In the genomic region with DNA sequence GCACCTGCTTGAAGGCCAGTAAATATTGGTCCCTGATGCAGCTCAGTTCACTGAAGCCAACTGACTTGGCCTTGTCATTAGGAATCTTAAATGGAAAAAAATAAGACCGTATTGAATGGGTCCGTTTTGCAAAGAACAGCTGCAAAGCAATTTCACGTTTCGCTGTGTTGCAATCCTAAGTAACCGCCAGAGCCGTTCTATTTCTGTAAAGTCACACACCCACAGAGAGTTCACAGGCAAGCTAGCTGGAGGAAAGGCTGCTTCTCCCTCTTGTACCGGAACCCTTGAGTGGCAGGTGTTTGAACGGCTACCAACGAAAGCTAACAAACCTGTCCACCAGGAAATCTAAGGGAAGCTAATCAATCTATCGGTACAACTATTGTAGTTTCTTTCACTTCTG, we compare ENCODE assay signal across 9 mouse cellular contexts.
DNase-seq lines count a peak whose midpoint lies in the region; ATAC-seq and TF ChIP-seq lines count a peak whose summit lies in the region.
"Had no signal": no experiment of that assay in that cellular context is flagged by ENCODE, and none has a peak within 500 bp of the region (broad histone marks: within the 10 kb centered on the region; RNA-seq: fewer than 3 reads in every experiment).

No protein-coding gene starts in this region.

- H3K4me3 ChIP-seq in midbrain, embryonic 14.5 days (replicated peaks; ENCODE audit: low read depth, low read length) = no peak overlapping the region
- no peak overlapping the region for H3K4me3 ChIP-seq in midbrain, embryonic 10.5 days
- H3K4me3 ChIP-seq in liver, embryonic 14.5 days (ENCODE audit: insufficient read depth in 1 of 2, low read depth in 2 of 2, low read length in 2 of 2) = no peak overlapping the region
- no peak overlapping the region for H3K4me3 ChIP-seq in hindbrain, embryonic 16.5 days (ENCODE audit: low read length)
- no peak overlapping the region for H3K4me3 ChIP-seq in midbrain, embryonic 13.5 days (replicated peaks)
- H3K4me3 ChIP-seq: heart, embryonic 13.5 days had no signal

- H3K9me3 ChIP-seq in midbrain, embryonic 14.5 days (ENCODE audit: control insufficient read depth, low read length) = no peaks in the 10 kb centered on the region
- no peaks in the 10 kb centered on the region for H3K9me3 ChIP-seq in midbrain, embryonic 10.5 days (replicated peaks)
- no peaks in the 10 kb centered on the region for H3K9me3 ChIP-seq in liver, embryonic 14.5 days (ENCODE audit: control insufficient read depth, low read length)
- no peaks in the 10 kb centered on the region for H3K9me3 ChIP-seq in hindbrain, embryonic 16.5 days (ENCODE audit: control insufficient read depth, low read length)
- H3K9me3 ChIP-seq in midbrain, embryonic 13.5 days = no peaks in the 10 kb centered on the region
- H3K9me3 ChIP-seq: heart, embryonic 13.5 days had no signal

- TF ChIP-seq CTCF in liver, embryonic 14.5 days (IDR thresholded peaks at IDR 0.05; ENCODE audit: low read depth) = no peak

- H3K4me2 ChIP-seq in midbrain, embryonic 14.5 days (ENCODE audit: low read length) = no peak overlapping the region
- no peak overlapping the region for H3K4me2 ChIP-seq in liver, embryonic 14.5 days (ENCODE audit: low read depth)
- H3K4me2 ChIP-seq in hindbrain, embryonic 16.5 days (ENCODE audit: low read length) = no peak overlapping the region
- no peak overlapping the region for H3K4me2 ChIP-seq in midbrain, embryonic 13.5 days (replicated peaks)
- H3K4me2 ChIP-seq: heart, embryonic 13.5 days had no signal

- no peaks in the 10 kb centered on the region for H3K36me3 ChIP-seq in midbrain, embryonic 14.5 days (ENCODE audit: control insufficient read depth, insufficient read depth, low read length)
- H3K36me3 ChIP-seq in midbrain, embryonic 10.5 days = no peaks in the 10 kb centered on the region
- no peaks in the 10 kb centered on the region for H3K36me3 ChIP-seq in liver, embryonic 14.5 days (replicated peaks; ENCODE audit: control insufficient read depth, insufficient read depth, low read depth)
- no peaks in the 10 kb centered on the region for H3K36me3 ChIP-seq in hindbrain, embryonic 16.5 days (ENCODE audit: control insufficient read depth, insufficient read depth, low read length)
- no peaks in the 10 kb centered on the region for H3K36me3 ChIP-seq in midbrain, embryonic 13.5 days
- H3K36me3 ChIP-seq: heart, embryonic 13.5 days had no signal

- H3K4me1 ChIP-seq in midbrain, embryonic 14.5 days (ENCODE audit: control insufficient read depth, insufficient read depth, low read length) = no peaks in the 10 kb centered on the region
- H3K4me1 ChIP-seq in midbrain, embryonic 10.5 days = no peaks in the 10 kb centered on the region
- no peaks in the 10 kb centered on the region for H3K4me1 ChIP-seq in liver, embryonic 14.5 days (replicated peaks; ENCODE audit: control insufficient read depth in 2 of 2, insufficient read depth in 2 of 2, low read length in 1 of 2)
- no peaks in the 10 kb centered on the region for H3K4me1 ChIP-seq in hindbrain, embryonic 16.5 days (ENCODE audit: control insufficient read depth, insufficient read depth, low read depth, low read length)
- H3K4me1 ChIP-seq in midbrain, embryonic 13.5 days (replicated peaks) = no peaks in the 10 kb centered on the region
- H3K4me1 ChIP-seq: heart, embryonic 13.5 days had no signal

- 0 out of 2 replicates have a peak, but pooled peaks have one; percentile 15 for TF ChIP-seq EP300 in liver, embryonic 14.5 days (IDR thresholded peaks at IDR 0.05; ENCODE audit: low read depth)

- WGBS in midbrain, embryonic 14.5 days = 87% methylated on average over 10 of the region's 10 CpGs
- 91% methylated on average over 10 of the region's 10 CpGs for WGBS in midbrain, embryonic 10.5 days
- 15% methylated on average over 10 of the region's 10 CpGs for WGBS in liver, embryonic 14.5 days (ENCODE audit: insufficient replicate concordance)
- WGBS in hindbrain, embryonic 16.5 days = 78% methylated on average over 10 of the region's 10 CpGs
- WGBS in midbrain, embryonic 13.5 days = 85% methylated on average over 10 of the region's 10 CpGs

- no peak for ATAC-seq in midbrain, embryonic 14.5 days (ENCODE audit: low FRiP score, low TSS enrichment)
- no peak for ATAC-seq in liver, embryonic 14.5 days (ENCODE audit: insufficient read depth)
- no peak for ATAC-seq in hindbrain, embryonic 16.5 days
- no peak for ATAC-seq in midbrain, embryonic 13.5 days

- H3K27ac ChIP-seq in midbrain, embryonic 14.5 days (replicated peaks; ENCODE audit: low read depth, low read length) = no peak overlapping the region
- H3K27ac ChIP-seq in midbrain, embryonic 10.5 days (replicated peaks) = no peak overlapping the region
- H3K27ac ChIP-seq in liver, embryonic 14.5 days = no peak overlapping the region
- no peak overlapping the region for H3K27ac ChIP-seq in hindbrain, embryonic 16.5 days (ENCODE audit: low read depth, low read length)
- no peak overlapping the region for H3K27ac ChIP-seq in midbrain, embryonic 13.5 days
- H3K27ac ChIP-seq: heart, embryonic 13.5 days had no signal

- H3K27me3 ChIP-seq in midbrain, embryonic 14.5 days (ENCODE audit: control insufficient read depth, insufficient read depth, low read length) = no peaks in the 10 kb centered on the region
- H3K27me3 ChIP-seq in midbrain, embryonic 10.5 days (ENCODE audit: low read depth, poor library complexity, severe bottlenecking) = no peaks in the 10 kb centered on the region
- no peaks in the 10 kb centered on the region for H3K27me3 ChIP-seq in liver, embryonic 14.5 days (ENCODE audit: control insufficient read depth, insufficient read depth, low read length)
- H3K27me3 ChIP-seq in hindbrain, embryonic 16.5 days (replicated peaks; ENCODE audit: control insufficient read depth, insufficient read depth, low read length) = no peaks in the 10 kb centered on the region
- H3K27me3 ChIP-seq in midbrain, embryonic 13.5 days = no peaks in the 10 kb centered on the region
- H3K27me3 ChIP-seq: heart, embryonic 13.5 days had no signal

- no peak overlapping the region for H3K9ac ChIP-seq in midbrain, embryonic 14.5 days (replicated peaks; ENCODE audit: low read length)
- H3K9ac ChIP-seq in liver, embryonic 14.5 days (replicated peaks) = no peak overlapping the region
- no peak overlapping the region for H3K9ac ChIP-seq in hindbrain, embryonic 16.5 days (ENCODE audit: low read depth, low read length)
- H3K9ac ChIP-seq in midbrain, embryonic 13.5 days (replicated peaks) = no peak overlapping the region
- H3K9ac ChIP-seq: heart, embryonic 13.5 days had no signal

- peak; percentile 13 for DNase-seq in midbrain, embryonic 14.5 days
- no peak for DNase-seq in midbrain, embryonic 10.5 days (ENCODE audit: low spot score)
- DNase-seq in gastrocnemius, postnatal 10 days = peak; percentile 10
- DNase-seq in liver, embryonic 14.5 days (ENCODE audit: low read depth in 3 of 3, low spot score in 3 of 3) = no peak
- peak; percentile 10 to 40 for DNase-seq in right cerebral cortex, postnatal 36 days (ENCODE audit: low spot score in 2 of 2)
- DNase-seq in kidney, postnatal 14 days = no peak

Comparison
In these comparisons a context has a peak if more than half of its experiments do, and no peak if none do; other contexts are left out.
1. DNase-seq: peak in midbrain, embryonic 14.5 days (single experiment), gastrocnemius, postnatal 10 days (single experiment) and right cerebral cortex, postnatal 36 days (2 of 2); none in midbrain, embryonic 10.5 days (single experiment), liver, embryonic 14.5 days (0 of 3) and kidney, postnatal 14 days (single experiment).